In genomic region chr5:111227850-111228249, GRCm38 (mm10) we compare ENCODE assay signal across 9 mouse cellular contexts.
DNase-seq lines count a peak whose midpoint lies in the region; ATAC-seq and TF ChIP-seq lines count a peak whose summit lies in the region.
"Had no signal": no experiment of that assay in that cellular context is flagged by ENCODE, and none has a peak within 500 bp of the region (broad histone marks: within the 10 kb centered on the region; RNA-seq: fewer than 3 reads in every experiment).

No protein-coding gene starts in this region.

- H3K9me3 ChIP-seq in midbrain, embryonic 10.5 days (replicated peaks): no peaks in the 10 kb centered on the region
- no peaks in the 10 kb centered on the region for H3K9me3 ChIP-seq in midbrain, postnatal 0 days (ENCODE audit: low read length)
- H3K9me3 ChIP-seq in liver, embryonic 11.5 days (ENCODE audit: control insufficient read depth, low read length): no peaks in the 10 kb centered on the region
- no peaks in the 10 kb centered on the region for H3K9me3 ChIP-seq in stomach, embryonic 15.5 days

- no peak overlapping the region for H3K9ac ChIP-seq in midbrain, postnatal 0 days (replicated peaks; ENCODE audit: low read length, poor library complexity, severe bottlenecking)
- no peak overlapping the region for H3K9ac ChIP-seq in liver, embryonic 11.5 days (ENCODE audit: low read depth, low read length)
- H3K9ac ChIP-seq in stomach, embryonic 15.5 days: no peak overlapping the region
- H3K9ac ChIP-seq: liver, embryonic 14.5 days had no signal

- H3K27ac ChIP-seq in midbrain, embryonic 10.5 days (replicated peaks): peak overlapping the region; percentile 83
- no peak overlapping the region for H3K27ac ChIP-seq in midbrain, postnatal 0 days (ENCODE audit: low read depth, low read length)
- H3K27ac ChIP-seq in liver, embryonic 11.5 days (ENCODE audit: low read depth, low read length): peak overlapping the region; percentile 48; the same call in 1 of the 2 replicates
- peak overlapping the region; percentile 67; the same call in 1 of the 2 replicates for H3K27ac ChIP-seq in stomach, embryonic 15.5 days
- H3K27ac ChIP-seq: liver, embryonic 14.5 days had no signal

- ATAC-seq in midbrain, postnatal 0 days (ENCODE audit: low FRiP score): no peak
- no peak for ATAC-seq in liver, embryonic 11.5 days (replicated peaks; ENCODE audit: low FRiP score)
- ATAC-seq in stomach, embryonic 15.5 days (ENCODE audit: insufficient read depth, low FRiP score, low read depth): no peak

- no peak overlapping the region for H3K4me2 ChIP-seq in midbrain, postnatal 0 days (ENCODE audit: low read depth, low read length, poor library complexity, severe bottlenecking)
- H3K4me2 ChIP-seq in liver, embryonic 11.5 days: no peak overlapping the region
- H3K4me2 ChIP-seq in stomach, embryonic 15.5 days: no peak overlapping the region

- no peak overlapping the region for H3K4me3 ChIP-seq in midbrain, embryonic 10.5 days
- no peak overlapping the region for H3K4me3 ChIP-seq in midbrain, postnatal 0 days (ENCODE audit: low read depth, low read length)
- H3K4me3 ChIP-seq in liver, embryonic 11.5 days (ENCODE audit: low read depth, low read length): no peak overlapping the region
- no peak overlapping the region for H3K4me3 ChIP-seq in stomach, embryonic 15.5 days (replicated peaks)

- peaks cover 43% of the 10 kb centered on the region for H3K36me3 ChIP-seq in midbrain, embryonic 10.5 days
- peaks cover 45% of the 10 kb centered on the region for H3K36me3 ChIP-seq in midbrain, postnatal 0 days (ENCODE audit: insufficient read depth, low read length)
- H3K36me3 ChIP-seq in liver, embryonic 11.5 days (ENCODE audit: control insufficient read depth, insufficient read depth, low read length): 0 out of 2 replicates have a peak, but pooled peaks cover 2% of the 10 kb centered on the region
- H3K36me3 ChIP-seq in stomach, embryonic 15.5 days: peaks cover 20% of the 10 kb centered on the region

- 60% methylated on average over 5 of the region's 5 CpGs for WGBS in midbrain, embryonic 10.5 days
- 50% methylated on average over 5 of the region's 5 CpGs for WGBS in midbrain, postnatal 0 days
- 46% methylated on average over 5 of the region's 5 CpGs for WGBS in liver, embryonic 11.5 days
- 29% methylated on average over 5 of the region's 5 CpGs for WGBS in stomach, embryonic 15.5 days

- TF ChIP-seq CTCF in midbrain, postnatal 0 days (IDR thresholded peaks at IDR 0.05): no peak

- H3K27me3 ChIP-seq in midbrain, embryonic 10.5 days (ENCODE audit: low read depth, poor library complexity, severe bottlenecking): peaks cover 45% of the 10 kb centered on the region
- no peaks in the 10 kb centered on the region for H3K27me3 ChIP-seq in midbrain, postnatal 0 days (ENCODE audit: insufficient read depth, low read length)
- H3K27me3 ChIP-seq in liver, embryonic 11.5 days (replicated peaks; ENCODE audit: control insufficient read depth, insufficient read depth, low read length): no peaks in the 10 kb centered on the region
- H3K27me3 ChIP-seq in stomach, embryonic 15.5 days (replicated peaks): no peaks in the 10 kb centered on the region

- DNase-seq in midbrain, embryonic 10.5 days (ENCODE audit: low spot score): no peak
- DNase-seq in midbrain, postnatal 0 days (ENCODE audit: low spot score): no peak
- DNase-seq in heart, postnatal 4 days: peak; percentile 53
- no peak for DNase-seq in liver, embryonic 11.5 days (ENCODE audit: low spot score)
- DNase-seq in layer of hippocampus, postnatal 25 days (ENCODE audit: extremely low spot score in 1 of 2, low spot score in 1 of 2): no peak
- DNase-seq in MN1 (ENCODE audit: low spot score): no peak
- DNase-seq in frontal cortex, postnatal 14 days (ENCODE audit: low spot score in 2 of 2): no peak

- peaks cover 85% of the 10 kb centered on the region for H3K4me1 ChIP-seq in midbrain, embryonic 10.5 days
- H3K4me1 ChIP-seq in midbrain, postnatal 0 days (ENCODE audit: insufficient read depth, low read length): peaks cover 14% of the 10 kb centered on the region; the same call in 1 of the 2 replicates
- peaks cover 12% of the 10 kb centered on the region for H3K4me1 ChIP-seq in liver, embryonic 11.5 days (replicated peaks; ENCODE audit: control insufficient read depth, insufficient read depth, low read length)
- H3K4me1 ChIP-seq in stomach, embryonic 15.5 days: peaks cover 33% of the 10 kb centered on the region
